Comparison of ENCODE assay signal across 9 mouse cellular contexts in genomic region chr7:18991660-18992293, GRCm38 (mm10). TPM values are rescaled to one million over a fixed set of nuclear protein-coding genes. Genes with fewer than 3 reads are reported as not detected.
DNase-seq lines count a peak whose midpoint lies in the region; ATAC-seq lines count a peak whose summit lies in the region.
"Had no signal": no experiment of that assay in that cellular context is flagged by ENCODE, and none has a peak within 500 bp of the region (broad histone marks: within the 10 kb centered on the region; RNA-seq: fewer than 3 reads in every experiment).

No protein-coding gene starts in this region.

- peak; percentile 36 for DNase-seq in adrenal gland, postnatal 14 days
- DNase-seq in adrenal gland, adult 8-10 months, result no peak
- DNase-seq in right cerebral cortex, adult 18-20 months, result peak; percentile 55
- no peak for DNase-seq in right cerebral cortex, postnatal 14 days
- peak; percentile 41 for DNase-seq in kidney, postnatal 10 days

- H3K4me2 ChIP-seq in forebrain, embryonic 15.5 days (replicated peaks), result peak overlapping the region; percentile 87
- H3K4me2 ChIP-seq in neural tube, embryonic 13.5 days, result peak overlapping the region; percentile 83

- under 1% methylated on average over 58 of the region's 59 CpGs for WGBS in forebrain, embryonic 15.5 days
- under 1% methylated on average over 59 of the region's 59 CpGs for WGBS in neural tube, embryonic 13.5 days

- H3K9me3 ChIP-seq in forebrain, embryonic 15.5 days, result no peaks in the 10 kb centered on the region
- no peaks in the 10 kb centered on the region for H3K9me3 ChIP-seq in neural tube, embryonic 13.5 days

- peak overlapping the region; percentile 54 for H3K4me3 ChIP-seq in forebrain, embryonic 15.5 days
- H3K4me3 ChIP-seq in neural tube, embryonic 13.5 days, result peak overlapping the region; percentile 62

- H3K36me3 ChIP-seq in forebrain, embryonic 15.5 days, result peaks cover 7% of the 10 kb centered on the region; the same call in 1 of the 2 replicates
- H3K36me3 ChIP-seq in neural tube, embryonic 13.5 days, result peaks cover 18% of the 10 kb centered on the region

- peak overlapping the region; percentile 59 for H3K9ac ChIP-seq in forebrain, embryonic 15.5 days (replicated peaks)
- peak overlapping the region; percentile 79 for H3K9ac ChIP-seq in neural tube, embryonic 13.5 days

- 0 out of 2 replicates have a peak overlapping the region, but pooled peaks have one; percentile 95 for H3K27ac ChIP-seq in forebrain, embryonic 15.5 days (replicated peaks)
- peak overlapping the region; percentile 80 for H3K27ac ChIP-seq in neural tube, embryonic 13.5 days (replicated peaks)

- peaks cover 31% of the 10 kb centered on the region for H3K4me1 ChIP-seq in forebrain, embryonic 15.5 days
- peaks cover 46% of the 10 kb centered on the region for H3K4me1 ChIP-seq in neural tube, embryonic 13.5 days (replicated peaks)

- peak; percentile 14; the same call in 1 of the 2 replicates for ATAC-seq in forebrain, embryonic 15.5 days (replicated peaks)
- ATAC-seq in neural tube, embryonic 13.5 days (ENCODE audit: low read depth), result peak; percentile 36
- no peak for ATAC-seq in inflammation-experienced regulatory T-cells, adult 6 months

- H3K27me3 ChIP-seq in forebrain, embryonic 15.5 days, result peaks cover 11% of the 10 kb centered on the region; the same call in 1 of the 2 replicates
- H3K27me3 ChIP-seq in neural tube, embryonic 13.5 days, result peaks cover 21% of the 10 kb centered on the region

RNA-seq across cellular contexts. Expression of gene Mypop, which starts 0.7 kb away (rescaled TPM):
- total RNA-seq in adrenal gland, postnatal 14 days (2021), result 7.1 and 8.2 TPM in 2 replicates
- 10 to 100 TPM; 11.4 to 18.0 (median 15.5) TPM for total RNA-seq in adrenal gland, adult 8-10 months (2022)
- 4.4 and 5.5 TPM in 2 replicates for polyA plus RNA-seq in forebrain, embryonic 15.5 days (2015; fragmentation: Nextera tagmentation; extraction: Ambion mirVana)
- 5.8 and 7.4 TPM in 2 replicates for polyA plus RNA-seq in neural tube, embryonic 13.5 days (2015; fragmentation: Nextera tagmentation; extraction: Ambion mirVana)
- polyA plus RNA-seq in inflammation-experienced regulatory T-cells, adult 6 months (2017; shearing (Covaris generic)), result 1 to 10 TPM; 2.1 to 2.7 (median 2.6) TPM

RNA-seq across cellular contexts. Expression of gene Nanos2, which starts 4.6 kb away (rescaled TPM):
- total RNA-seq in adrenal gland, postnatal 14 days (2021), result not detected in 2 replicates
- not detected for total RNA-seq in adrenal gland, adult 8-10 months (2022)
- polyA plus RNA-seq in forebrain, embryonic 15.5 days (2015; fragmentation: Nextera tagmentation; extraction: Ambion mirVana), result 0.60 and 1.2 TPM in 2 replicates
- 0.56 TPM in 2 replicates for polyA plus RNA-seq in neural tube, embryonic 13.5 days (2015; fragmentation: Nextera tagmentation; extraction: Ambion mirVana)
- not detected for polyA plus RNA-seq in inflammation-experienced regulatory T-cells, adult 6 months (2017; shearing (Covaris generic))
- polyA plus RNA-seq: large intestine, adult 2 months had no signal

RNA-seq across cellular contexts. Expression of gene Irf2bp1, which starts 12.1 kb away (rescaled TPM):
- 35.9 and 38.6 TPM in 2 replicates for total RNA-seq in adrenal gland, postnatal 14 days (2021)
- 10 to 100 TPM; 49.0 to 52.8 (median 50.9) TPM for total RNA-seq in adrenal gland, adult 8-10 months (2022)
- 35.4 and 36.7 TPM in 2 replicates for polyA plus RNA-seq in forebrain, embryonic 15.5 days (2015; fragmentation: Nextera tagmentation; extraction: Ambion mirVana)
- 28.4 and 29.9 TPM in 2 replicates for polyA plus RNA-seq in neural tube, embryonic 13.5 days (2015; fragmentation: Nextera tagmentation; extraction: Ambion mirVana)
- polyA plus RNA-seq in inflammation-experienced regulatory T-cells, adult 6 months (2017; shearing (Covaris generic)), result 1 to 10 TPM; 1.1 to 2.6 (median 1.9) TPM

RNA-seq across cellular contexts. Expression of gene Foxa3, which starts 31.6 kb away (rescaled TPM):
- total RNA-seq in adrenal gland, postnatal 14 days (2021), result 0.34 and 6.8 TPM in 2 replicates
- total RNA-seq in adrenal gland, adult 8-10 months (2022), result under 1 TPM in 1 of 4 experiments, not detected in 3; 0.12 TPM
- polyA plus RNA-seq in forebrain, embryonic 15.5 days (2015; fragmentation: Nextera tagmentation; extraction: Ambion mirVana), result 0.18 TPM in 1 of 2 replicates, not detected in the other
- polyA plus RNA-seq in neural tube, embryonic 13.5 days (2015; fragmentation: Nextera tagmentation; extraction: Ambion mirVana), result 0.13 and 0.14 TPM in 2 replicates
- not detected for polyA plus RNA-seq in inflammation-experienced regulatory T-cells, adult 6 months (2017; shearing (Covaris generic))

RNA-seq across cellular contexts. Expression of gene Sympk, which starts 32.4 kb away (rescaled TPM):
- total RNA-seq in adrenal gland, postnatal 14 days (2021), result 83.7 and 84.3 TPM in 2 replicates
- 100 to 1,000 TPM; 110 to 113 (median 111) TPM for total RNA-seq in adrenal gland, adult 8-10 months (2022)
- polyA plus RNA-seq in forebrain, embryonic 15.5 days (2015; fragmentation: Nextera tagmentation; extraction: Ambion mirVana), result 34.8 and 35.4 TPM in 2 replicates
- polyA plus RNA-seq in neural tube, embryonic 13.5 days (2015; fragmentation: Nextera tagmentation; extraction: Ambion mirVana), result 30.4 and 32.7 TPM in 2 replicates
- 10 to 100 TPM in 1 of 3 experiments, 1 to 10 TPM in 2; 8.2 to 12.2 (median 9.2) TPM for polyA plus RNA-seq in inflammation-experienced regulatory T-cells, adult 6 months (2017; shearing (Covaris generic))

Comparison
In these comparisons a context has a peak if more than half of its experiments do, and no peak if none do; other contexts are left out.
1. DNase-seq: peak in adrenal gland, postnatal 14 days (single experiment), right cerebral cortex, adult 18-20 months (single experiment) and kidney, postnatal 10 days (single experiment); none in adrenal gland, adult 8-10 months (single experiment) and right cerebral cortex, postnatal 14 days (single experiment).